Mouse (Mus musculus) bone marrow macrophage, adult 2 months (primary cell): Measurements from ENCODE around the gene Amelx. TPM values are rescaled to one million over a fixed set of nuclear protein-coding genes. Genes with fewer than 3 reads are reported as not detected.

Experiments used
- H3K27ac ChIP-seq: 2 replicates; pipeline ENCODE4 v1.5.1; 2012; ENCODE audit warnings: low read depth, low read length; ENCODE audit not compliant: insufficient read depth
- H3K4me1 ChIP-seq: 2 replicates; pipeline ENCODE4 v1.6.1; 2012; ENCODE audit warnings: low read length; ENCODE audit not compliant: control insufficient read depth, insufficient read depth
- H3K4me3 ChIP-seq: 2 replicates; pipeline ENCODE4 v1.5.1; 2012; ENCODE audit warnings: mild to moderate bottlenecking, low read length, moderate library complexity; ENCODE audit not compliant: insufficient read depth
- CTCF ChIP-seq: IDR thresholded peaks from 2 replicates; pipeline ENCODE4 v1.5.1; 2012; ENCODE audit warnings: low read depth, mild to moderate bottlenecking, low read length, moderate library complexity
- POLR2A ChIP-seq: IDR thresholded peaks from 2 replicates; pipeline ENCODE4 v1.6.1; 2012; ENCODE audit warnings: mild to moderate bottlenecking, low read depth, low read length, borderline replicate concordance
- polyA plus RNA-seq: library from polyadenylated mRNA; stranded (reverse); fragments of >200 nt; gene quantifications from 2 replicates; pipeline ENCODE4 v1.2.4, GENCODE M21; 2012; ENCODE audit not compliant: missing spikeins, insufficient read depth, insufficient read length

The Amelx gene
- polyA plus RNA-seq, 1 experiment = not detected

- Histone ChIP-seq H3K4me1 (no peaks in the 10 kb centered on the region), H3K27ac (no peak overlapping the region), H3K4me3 (no peak overlapping the region)
- TF ChIP-seq POLR2A (no peak), CTCF (no peak)
Measured at GRCm38 (mm10) chrX:169139758-169140157, 47.2 kb downstream of the Amelx start.

Other genes with a start within 250 kb of the Amelx start
- 15.0 and 17.8 TPM in 2 replicates for gene Hccs, start 133.2 kb upstream of the Amelx start, polyA plus RNA-seq